Mouse (Mus musculus): ENCODE measurements around the gene Rab11a. TPM values are rescaled to one million over a fixed set of nuclear protein-coding genes. Genes with fewer than 3 reads are reported as not detected.
A peak's percentile ranks its signal among the peaks of the same experiment; 100 is the strongest.

Rab11a gene
- polyA plus RNA-seq, 1 experiment from 2014 or later: 1,132 TPM

DNA sequence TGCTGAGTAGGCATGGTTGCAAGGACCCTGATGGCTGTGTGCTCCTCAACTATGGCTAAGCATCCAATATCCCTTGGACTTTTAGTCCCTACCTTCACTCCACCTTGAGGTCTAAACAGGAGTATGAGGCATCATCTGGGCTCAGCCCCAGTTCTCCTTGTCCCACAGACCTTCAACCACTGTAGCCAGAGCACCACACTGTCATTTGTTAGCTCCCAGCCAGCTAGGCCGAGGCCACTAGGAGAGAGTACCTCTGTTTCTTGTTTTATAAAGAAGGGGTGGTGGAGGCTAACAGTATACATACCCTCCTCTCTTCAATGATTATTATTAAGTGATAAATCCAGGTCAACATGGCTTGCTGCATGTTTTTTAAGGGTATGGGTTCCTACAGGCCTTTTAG lies 39.0 kb downstream of the Rab11a start:
- no peak for ATAC-seq (replicated peaks; ENCODE audit: low FRiP score, low read depth)
- Histone ChIP-seq H3K9me3 (replicated peaks; ENCODE audit: low read length) (no peaks in the 10 kb centered on the region), H3K4me3 (replicated peaks; ENCODE audit: low read depth, low read length) (no peak overlapping the region), H3K36me3 (ENCODE audit: insufficient read depth, low read length) (peaks cover 21% of the 10 kb centered on the region), H3K27me3 (ENCODE audit: insufficient read depth, low read length) (no peaks in the 10 kb centered on the region), H3K4me2 (ENCODE audit: low read length) (no peak overlapping the region), H3K9ac (ENCODE audit: low read depth, low read length) (no peak overlapping the region), H3K27ac (no peak overlapping the region), H3K4me1 (replicated peaks; ENCODE audit: insufficient read depth, low read length) (peaks cover 8% of the 10 kb centered on the region; the same call in 1 of the 2 replicates)
- no peak for DNase-seq (ENCODE audit: low spot score)
- WGBS: 100% methylated on average over 1 of the region's 1 CpGs
- no peak for TF ChIP-seq CTCF (IDR thresholded peaks at IDR 0.05; ENCODE audit: low read depth)

DNA sequence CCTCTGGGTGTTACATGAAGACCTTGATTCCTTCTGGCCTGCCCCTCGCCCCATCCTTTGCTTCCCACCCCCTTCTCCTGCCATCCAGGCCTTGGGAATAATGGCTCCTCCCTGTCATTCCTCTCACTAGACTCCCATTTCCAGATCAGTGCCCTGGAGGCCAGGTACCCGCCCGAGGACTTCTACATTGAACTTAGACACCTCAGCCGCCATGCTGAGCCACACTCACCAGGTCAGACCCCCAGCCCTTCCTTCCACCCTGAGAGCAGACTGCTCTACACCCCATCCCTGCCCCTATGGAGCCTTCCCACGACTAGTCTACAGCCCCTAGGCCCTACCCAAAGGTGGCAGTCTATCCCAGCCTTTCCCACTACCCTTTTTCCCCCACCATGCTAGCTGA lies 39.9 kb downstream of the Rab11a start:
- Histone ChIP-seq H3K27me3 (ENCODE audit: insufficient read depth, low read length) (no peaks in the 10 kb centered on the region), H3K4me2 (ENCODE audit: low read length) (no peak overlapping the region), H3K9me3 (replicated peaks; ENCODE audit: low read length) (no peaks in the 10 kb centered on the region), H3K4me3 (replicated peaks; ENCODE audit: low read depth, low read length) (no peak overlapping the region), H3K9ac (ENCODE audit: low read depth, low read length) (no peak overlapping the region), H3K36me3 (ENCODE audit: insufficient read depth, low read length) (peaks cover 21% of the 10 kb centered on the region), H3K27ac (no peak overlapping the region), H3K4me1 (replicated peaks; ENCODE audit: insufficient read depth, low read length) (peaks cover 8% of the 10 kb centered on the region; the same call in 1 of the 2 replicates)
- 78% methylated on average over 5 of the region's 5 CpGs for WGBS
- ATAC-seq (replicated peaks; ENCODE audit: low FRiP score, low read depth) (no peak), DNase-seq (ENCODE audit: low spot score) (no peak)
- no peak for TF ChIP-seq CTCF (IDR thresholded peaks at IDR 0.05; ENCODE audit: low read depth)

DNA sequence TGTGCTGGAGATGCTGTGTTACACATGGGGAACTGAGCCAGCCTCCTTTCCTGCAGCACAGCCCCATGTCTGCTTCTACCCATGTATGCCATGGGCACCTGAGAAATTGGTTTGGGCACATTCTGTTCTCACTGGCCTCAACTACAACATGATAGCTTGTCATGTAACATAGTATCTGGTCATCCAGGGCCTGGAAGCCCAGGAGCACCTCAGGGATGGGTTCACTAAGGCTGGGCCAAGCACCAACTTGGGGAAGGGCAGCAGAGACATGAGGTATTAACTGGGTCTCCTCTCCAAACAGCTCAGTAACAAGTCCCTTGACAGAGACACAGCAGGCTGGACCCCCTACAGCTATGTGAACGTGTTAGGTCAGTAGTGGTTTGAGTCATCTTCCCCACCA lies 40.6 kb downstream of the Rab11a start:
- no peak overlapping the region for H3K9ac ChIP-seq (ENCODE audit: low read depth, low read length)
- no peaks in the 10 kb centered on the region for H3K27me3 ChIP-seq (ENCODE audit: insufficient read depth, low read length)
- no peak overlapping the region for H3K4me3 ChIP-seq (replicated peaks; ENCODE audit: low read depth, low read length)
- no peak overlapping the region for H3K4me2 ChIP-seq (ENCODE audit: low read length)
- peaks cover 21% of the 10 kb centered on the region for H3K36me3 ChIP-seq (ENCODE audit: insufficient read depth, low read length)
- 91% methylated on average over 1 of the region's 1 CpGs for WGBS
- TF ChIP-seq CTCF (IDR thresholded peaks at IDR 0.05; ENCODE audit: low read depth): no peak
- H3K27ac ChIP-seq: no peak overlapping the region
- H3K9me3 ChIP-seq (replicated peaks; ENCODE audit: low read length): no peaks in the 10 kb centered on the region
- DNase-seq (ENCODE audit: low spot score) (no peak), ATAC-seq (replicated peaks; ENCODE audit: low FRiP score, low read depth) (no peak)
- H3K4me1 ChIP-seq (replicated peaks; ENCODE audit: insufficient read depth, low read length): peaks cover 8% of the 10 kb centered on the region; the same call in 1 of the 2 replicates

DNA sequence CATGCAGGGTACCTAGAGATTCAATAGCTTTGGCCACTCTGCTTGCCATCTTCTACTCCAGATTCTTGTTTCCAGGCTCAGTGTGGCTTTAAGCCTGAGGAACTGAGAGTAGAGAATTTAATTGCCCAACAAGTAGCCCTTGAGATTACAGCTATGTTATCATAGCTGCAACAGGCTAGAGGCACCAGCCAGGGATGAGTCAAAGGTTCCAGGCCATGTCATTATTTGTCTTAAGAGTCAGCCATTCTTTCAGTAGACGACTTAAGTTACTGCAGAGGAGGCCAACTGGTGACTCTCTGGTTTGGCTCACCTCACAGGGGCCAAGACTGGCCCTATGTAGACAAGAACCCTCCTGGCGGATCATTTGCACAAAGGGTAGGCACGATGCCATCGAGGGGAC lies 41.2 kb downstream of the Rab11a start:
- Histone ChIP-seq H3K27me3 (ENCODE audit: insufficient read depth, low read length) (no peaks in the 10 kb centered on the region), H3K4me1 (replicated peaks; ENCODE audit: insufficient read depth, low read length) (peaks cover 6% of the 10 kb centered on the region; the same call in 1 of the 2 replicates), H3K27ac (no peak overlapping the region), H3K36me3 (ENCODE audit: insufficient read depth, low read length) (peaks cover 20% of the 10 kb centered on the region), H3K9ac (ENCODE audit: low read depth, low read length) (no peak overlapping the region), H3K4me2 (ENCODE audit: low read length) (no peak overlapping the region), H3K9me3 (replicated peaks; ENCODE audit: low read length) (no peaks in the 10 kb centered on the region), H3K4me3 (replicated peaks; ENCODE audit: low read depth, low read length) (no peak overlapping the region)
- 71% methylated on average over 4 of the region's 4 CpGs for WGBS
- DNase-seq (ENCODE audit: low spot score) (no peak), ATAC-seq (replicated peaks; ENCODE audit: low FRiP score, low read depth) (no peak)
- no peak for TF ChIP-seq CTCF (IDR thresholded peaks at IDR 0.05; ENCODE audit: low read depth)

DNA sequence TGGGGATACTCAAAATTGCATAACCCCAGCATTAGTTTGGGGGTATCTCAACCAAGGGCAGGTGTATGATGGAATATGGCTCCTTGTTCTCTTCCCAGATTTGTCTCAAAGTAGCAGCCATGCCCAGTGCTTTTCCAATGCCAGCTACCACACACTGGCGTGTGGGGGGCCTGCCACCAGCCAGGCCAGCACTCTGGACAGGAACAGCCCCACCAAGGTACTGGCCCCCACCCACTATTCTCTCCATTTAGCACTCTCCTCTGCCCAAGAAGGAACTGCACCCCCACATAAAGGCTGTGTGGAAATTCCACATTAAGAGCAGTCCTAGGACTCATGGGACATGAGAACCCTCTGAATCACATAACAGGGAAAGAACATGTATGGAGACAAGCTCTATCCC lies 42.3 kb downstream of the Rab11a start:
- no peak for TF ChIP-seq CTCF (IDR thresholded peaks at IDR 0.05; ENCODE audit: low read depth)
- no peak overlapping the region for H3K4me3 ChIP-seq (replicated peaks; ENCODE audit: low read depth, low read length)
- WGBS: 100% methylated on average over 1 of the region's 1 CpGs
- H3K36me3 ChIP-seq (ENCODE audit: insufficient read depth, low read length): peaks cover 19% of the 10 kb centered on the region
- H3K9ac ChIP-seq (ENCODE audit: low read depth, low read length): no peak overlapping the region
- no peak overlapping the region for H3K27ac ChIP-seq
- H3K9me3 ChIP-seq (replicated peaks; ENCODE audit: low read length): no peaks in the 10 kb centered on the region
- 0 out of 2 replicates have a peak, but pooled peaks cover 2% of the 10 kb centered on the region for H3K4me1 ChIP-seq (replicated peaks; ENCODE audit: insufficient read depth, low read length)
- DNase-seq (ENCODE audit: low spot score): no peak
- ATAC-seq (replicated peaks; ENCODE audit: low FRiP score, low read depth): no peak
- H3K27me3 ChIP-seq (ENCODE audit: insufficient read depth, low read length): no peaks in the 10 kb centered on the region
- H3K4me2 ChIP-seq (ENCODE audit: low read length): no peak overlapping the region

DNA sequence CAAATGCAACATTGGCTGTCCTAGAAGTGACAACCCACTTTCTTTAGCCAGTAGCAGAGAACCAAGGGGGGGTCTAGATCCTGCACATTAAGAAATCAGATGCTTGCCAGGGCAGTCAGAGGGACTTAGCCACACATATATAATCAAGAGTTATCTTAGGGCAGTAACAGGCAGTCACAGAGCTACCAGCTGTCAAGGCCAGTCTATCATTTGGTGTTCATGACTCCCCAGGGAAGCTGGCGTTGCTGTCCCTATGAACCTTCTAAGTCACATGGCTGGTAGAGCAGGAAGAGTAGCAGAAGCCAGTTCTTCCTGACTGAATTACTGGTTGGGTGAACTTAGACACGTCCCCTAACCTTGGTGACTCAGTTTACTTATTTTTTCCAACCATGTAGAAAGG lies 44.5 kb downstream of the Rab11a start:
- 0 out of 2 replicates have a peak, but pooled peaks cover 4% of the 10 kb centered on the region for H3K4me1 ChIP-seq (replicated peaks; ENCODE audit: insufficient read depth, low read length)
- DNase-seq (ENCODE audit: low spot score) (no peak), ATAC-seq (replicated peaks; ENCODE audit: low FRiP score, low read depth) (no peak)
- H3K36me3 ChIP-seq (ENCODE audit: insufficient read depth, low read length): peaks cover 19% of the 10 kb centered on the region
- no peak overlapping the region for H3K4me3 ChIP-seq (replicated peaks; ENCODE audit: low read depth, low read length)
- H3K9me3 ChIP-seq (replicated peaks; ENCODE audit: low read length): no peaks in the 10 kb centered on the region
- no peak overlapping the region for H3K9ac ChIP-seq (ENCODE audit: low read depth, low read length)
- no peak overlapping the region for H3K4me2 ChIP-seq (ENCODE audit: low read length)
- no peak for TF ChIP-seq CTCF (IDR thresholded peaks at IDR 0.05; ENCODE audit: low read depth)
- no peaks in the 10 kb centered on the region for H3K27me3 ChIP-seq (ENCODE audit: insufficient read depth, low read length)
- H3K27ac ChIP-seq: no peak overlapping the region
- WGBS: 45% methylated on average over 2 of the region's 2 CpGs

DNA sequence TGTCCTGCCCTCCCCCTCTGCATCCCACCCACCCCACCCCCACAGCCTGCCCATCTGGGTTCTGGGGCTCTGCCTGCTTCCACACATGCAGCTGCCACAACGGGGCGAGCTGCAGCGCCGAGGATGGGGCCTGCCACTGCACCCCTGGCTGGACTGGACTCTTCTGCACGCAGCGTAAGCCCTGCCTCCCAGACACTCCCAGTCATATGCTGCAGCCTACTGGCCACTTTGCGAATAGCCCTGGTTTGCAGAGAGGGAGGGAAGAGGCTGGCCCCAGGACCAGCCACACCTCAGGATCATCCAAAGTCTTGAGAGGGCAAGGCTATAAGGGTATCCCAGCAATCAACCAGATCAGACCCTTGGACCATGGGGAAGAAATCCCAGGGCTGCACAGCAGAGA lies 46.4 kb downstream of the Rab11a start:
- H3K4me3 ChIP-seq (replicated peaks; ENCODE audit: low read depth, low read length): no peak overlapping the region
- peak; percentile 90 for TF ChIP-seq CTCF (IDR thresholded peaks at IDR 0.05; ENCODE audit: low read depth)
- no peak overlapping the region for H3K4me2 ChIP-seq (ENCODE audit: low read length)
- WGBS: 6% methylated on average over 7 of the region's 7 CpGs
- peak; percentile 78 for ATAC-seq (replicated peaks; ENCODE audit: low FRiP score, low read depth)
- no peaks in the 10 kb centered on the region for H3K9me3 ChIP-seq (replicated peaks; ENCODE audit: low read length)
- peak; percentile 90 for DNase-seq (ENCODE audit: low spot score)
- H3K4me1 ChIP-seq (replicated peaks; ENCODE audit: insufficient read depth, low read length): peaks cover 14% of the 10 kb centered on the region; the same call in 1 of the 2 replicates
- H3K27me3 ChIP-seq (ENCODE audit: insufficient read depth, low read length): no peaks in the 10 kb centered on the region
- H3K36me3 ChIP-seq (ENCODE audit: insufficient read depth, low read length): peaks cover 19% of the 10 kb centered on the region
- H3K27ac ChIP-seq: no peak overlapping the region
- no peak overlapping the region for H3K9ac ChIP-seq (ENCODE audit: low read depth, low read length)
